Mouse (Mus musculus): ENCODE data around the gene Taar7a. TPM values are rescaled to one million over a fixed set of nuclear protein-coding genes. Genes with fewer than 3 reads are reported as not detected.

Gene Taar7a
- polyA plus RNA-seq (2014; fragmentation: Nextera tagmentation; extraction: Ambion mirVana) = not detected in 2 replicates

- no peak within 1 kb of the TSS for H3K4me2 ChIP-seq (ENCODE audit: low read depth)
- H3K36me3 ChIP-seq (ENCODE audit: control insufficient read depth, insufficient read depth, low read length) = no peaks in the 10 kb centered on the region
- no peak within 1 kb of the TSS for H3K27ac ChIP-seq (ENCODE audit: low read depth, low read length)
- H3K9me3 ChIP-seq (ENCODE audit: control insufficient read depth, low read length) = no peaks in the 10 kb centered on the region
- DNase-seq (ENCODE audit: low spot score) (no peak), ATAC-seq (ENCODE audit: insufficient read depth, low FRiP score, low TSS enrichment) (no peak)
- WGBS = 88% methylated on average over 3 of the region's 3 CpGs
- H3K4me3 ChIP-seq (ENCODE audit: low read depth, low read length) = no peak within 1 kb of the TSS
- no peaks in the 10 kb centered on the region for H3K4me1 ChIP-seq (ENCODE audit: control insufficient read depth, insufficient read depth, low read length)
- H3K9ac ChIP-seq (ENCODE audit: low read length) = no peak within 1 kb of the TSS
- no peaks in the 10 kb centered on the region for H3K27me3 ChIP-seq (ENCODE audit: control insufficient read depth, insufficient read depth, low read length)
Observed at GRCm38 (mm10) chr10:23993381-23993780, at the start of gene Taar7a. Taar7a (minus strand) TSS chr10:23993481.

- DNase-seq (ENCODE audit: low spot score) (no peak), ATAC-seq (ENCODE audit: insufficient read depth, low FRiP score, low TSS enrichment) (no peak)
- Histone ChIP-seq H3K27ac (ENCODE audit: low read depth, low read length) (no peak overlapping the region), H3K4me1 (ENCODE audit: control insufficient read depth, insufficient read depth, low read length) (no peaks in the 10 kb centered on the region), H3K27me3 (ENCODE audit: control insufficient read depth, insufficient read depth, low read length) (no peaks in the 10 kb centered on the region), H3K9ac (ENCODE audit: low read length) (no peak overlapping the region), H3K4me3 (ENCODE audit: low read depth, low read length) (no peak overlapping the region), H3K9me3 (ENCODE audit: control insufficient read depth, low read length) (no peaks in the 10 kb centered on the region), H3K36me3 (ENCODE audit: control insufficient read depth, insufficient read depth, low read length) (no peaks in the 10 kb centered on the region), H3K4me2 (ENCODE audit: low read depth) (no peak overlapping the region)
- 85% methylated on average over 2 of the region's 2 CpGs for WGBS
Observed at GRCm38 (mm10) chr10:24040120-24040869, 47.0 kb upstream of the Taar7a start.

- no peaks in the 10 kb centered on the region for H3K4me1 ChIP-seq (ENCODE audit: control insufficient read depth, insufficient read depth, low read length)
- no peaks in the 10 kb centered on the region for H3K36me3 ChIP-seq (ENCODE audit: control insufficient read depth, insufficient read depth, low read length)
- 94% methylated on average over 2 of the region's 2 CpGs for WGBS
- H3K9ac ChIP-seq (ENCODE audit: low read length) = no peak within 1 kb of the TSS
- H3K4me3 ChIP-seq (ENCODE audit: low read depth, low read length) = no peak within 1 kb of the TSS
- DNase-seq (ENCODE audit: low spot score) (no peak), ATAC-seq (ENCODE audit: insufficient read depth, low FRiP score, low TSS enrichment) (no peak)
- H3K4me2 ChIP-seq (ENCODE audit: low read depth) = no peak within 1 kb of the TSS
- H3K9me3 ChIP-seq (ENCODE audit: control insufficient read depth, low read length) = no peaks in the 10 kb centered on the region
- no peak within 1 kb of the TSS for H3K27ac ChIP-seq (ENCODE audit: low read depth, low read length)
- no peaks in the 10 kb centered on the region for H3K27me3 ChIP-seq (ENCODE audit: control insufficient read depth, insufficient read depth, low read length)
Observed at GRCm38 (mm10) chr10:24037314-24037713, 44.0 kb upstream of the Taar7a start, which contains the start of gene Taar7e. Taar7e (plus strand) TSS chr10:24037614.

GRCm38 (mm10) chr10:24031347-24031746 is 38.1 kb upstream of the Taar7a start:
- Histone ChIP-seq H3K36me3 (ENCODE audit: control insufficient read depth, insufficient read depth, low read length) (no peaks in the 10 kb centered on the region), H3K9me3 (ENCODE audit: control insufficient read depth, low read length) (no peaks in the 10 kb centered on the region)
- no peak for ATAC-seq (ENCODE audit: insufficient read depth, low FRiP score, low TSS enrichment)

DNA sequence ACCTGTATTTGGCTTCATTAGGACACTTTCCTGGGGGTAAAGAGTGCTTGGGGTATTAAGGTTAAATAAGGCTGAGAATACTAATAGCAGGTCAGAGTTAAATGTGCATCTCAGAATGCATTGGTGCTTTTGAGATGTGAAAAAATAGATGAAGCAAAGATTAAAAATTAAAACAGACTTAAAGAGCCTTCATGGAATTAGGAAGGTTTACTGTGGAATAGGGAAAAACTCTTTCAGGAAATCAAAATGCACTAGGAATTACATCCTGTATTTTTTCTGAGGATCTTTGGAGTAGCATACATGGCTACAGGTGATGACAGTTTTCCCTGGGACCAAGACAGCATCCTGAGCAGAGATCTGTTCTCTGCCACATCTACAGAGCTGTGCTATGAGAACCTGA is 33.6 kb upstream of the Taar7a start, which contains the start of gene Taar7d:
Gene Taar7d (plus strand): TSS at position 301 of the 400 bp plus-strand sequence.
- H3K9me3 ChIP-seq (ENCODE audit: control insufficient read depth, low read length) = no peaks in the 10 kb centered on the region
- H3K36me3 ChIP-seq (ENCODE audit: control insufficient read depth, insufficient read depth, low read length) = no peaks in the 10 kb centered on the region
- no peak within 1 kb of the TSS for H3K4me2 ChIP-seq (ENCODE audit: low read depth)
- ATAC-seq (ENCODE audit: insufficient read depth, low FRiP score, low TSS enrichment) = no peak
- no peaks in the 10 kb centered on the region for H3K27me3 ChIP-seq (ENCODE audit: control insufficient read depth, insufficient read depth, low read length)
- no peak within 1 kb of the TSS for H3K27ac ChIP-seq (ENCODE audit: low read depth, low read length)
- H3K9ac ChIP-seq (ENCODE audit: low read length) = no peak within 1 kb of the TSS
- H3K4me3 ChIP-seq (ENCODE audit: low read depth, low read length) = no peak within 1 kb of the TSS
- no peaks in the 10 kb centered on the region for H3K4me1 ChIP-seq (ENCODE audit: control insufficient read depth, insufficient read depth, low read length)
- DNase-seq (ENCODE audit: low spot score) = no peak

More at GRCm38 (mm10) chr10:24031347-24031746, 38.1 kb upstream of the Taar7a start:
- Histone ChIP-seq H3K4me1 (ENCODE audit: control insufficient read depth, insufficient read depth, low read length) (no peaks in the 10 kb centered on the region), H3K9ac (ENCODE audit: low read length) (no peak overlapping the region), H3K27ac (ENCODE audit: low read depth, low read length) (no peak overlapping the region), H3K4me2 (ENCODE audit: low read depth) (no peak overlapping the region), H3K27me3 (ENCODE audit: control insufficient read depth, insufficient read depth, low read length) (no peaks in the 10 kb centered on the region), H3K4me3 (ENCODE audit: low read depth, low read length) (no peak overlapping the region)
- DNase-seq (ENCODE audit: low spot score) = no peak

GRCm38 (mm10) chr10:24008143-24008542 is 14.9 kb upstream of the Taar7a start:
- Histone ChIP-seq H3K27ac (ENCODE audit: low read depth, low read length) (no peak overlapping the region), H3K36me3 (ENCODE audit: control insufficient read depth, insufficient read depth, low read length) (no peaks in the 10 kb centered on the region), H3K4me1 (ENCODE audit: control insufficient read depth, insufficient read depth, low read length) (no peaks in the 10 kb centered on the region), H3K9ac (ENCODE audit: low read length) (no peak overlapping the region), H3K27me3 (ENCODE audit: control insufficient read depth, insufficient read depth, low read length) (no peaks in the 10 kb centered on the region), H3K4me3 (ENCODE audit: low read depth, low read length) (no peak overlapping the region), H3K9me3 (ENCODE audit: control insufficient read depth, low read length) (no peaks in the 10 kb centered on the region), H3K4me2 (ENCODE audit: low read depth) (no peak overlapping the region)
- 87% methylated on average over 1 of the region's 1 CpGs for WGBS
- ATAC-seq (ENCODE audit: insufficient read depth, low FRiP score, low TSS enrichment) (no peak), DNase-seq (ENCODE audit: low spot score) (no peak)

GRCm38 (mm10) chr10:24007034-24007433 is 13.8 kb upstream of the Taar7a start:
- ATAC-seq (ENCODE audit: insufficient read depth, low FRiP score, low TSS enrichment) (no peak), DNase-seq (ENCODE audit: low spot score) (no peak)
- H3K4me2 ChIP-seq (ENCODE audit: low read depth) = no peak overlapping the region
- H3K9ac ChIP-seq (ENCODE audit: low read length) = no peak overlapping the region
- no peaks in the 10 kb centered on the region for H3K4me1 ChIP-seq (ENCODE audit: control insufficient read depth, insufficient read depth, low read length)
- H3K36me3 ChIP-seq (ENCODE audit: control insufficient read depth, insufficient read depth, low read length) = no peaks in the 10 kb centered on the region
- WGBS = 80% methylated on average over 2 of the region's 2 CpGs
- no peak overlapping the region for H3K27ac ChIP-seq (ENCODE audit: low read depth, low read length)
- no peak overlapping the region for H3K4me3 ChIP-seq (ENCODE audit: low read depth, low read length)
- no peaks in the 10 kb centered on the region for H3K27me3 ChIP-seq (ENCODE audit: control insufficient read depth, insufficient read depth, low read length)
- H3K9me3 ChIP-seq (ENCODE audit: control insufficient read depth, low read length) = no peaks in the 10 kb centered on the region

DNA sequence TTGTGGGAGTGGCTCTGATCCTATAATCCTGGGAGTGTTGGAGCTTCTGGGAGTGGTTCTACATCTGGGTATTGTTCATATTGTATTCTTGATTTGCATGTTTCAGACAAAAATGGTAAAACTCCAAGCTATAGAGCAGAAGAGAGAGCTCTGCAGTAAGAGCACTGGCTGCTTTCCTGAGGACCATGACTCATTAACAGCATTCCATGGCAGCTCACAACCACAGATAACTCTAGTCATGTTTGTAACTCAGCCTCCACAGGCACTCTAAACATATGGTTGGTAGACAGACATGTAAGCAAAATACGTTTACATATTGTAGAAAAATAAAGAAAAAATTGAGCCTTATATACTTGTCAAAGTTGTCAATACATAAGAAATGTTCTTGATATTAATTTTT is 13.2 kb upstream of the Taar7a start:
- Histone ChIP-seq H3K36me3 (ENCODE audit: control insufficient read depth, insufficient read depth, low read length) (no peaks in the 10 kb centered on the region), H3K4me1 (ENCODE audit: control insufficient read depth, insufficient read depth, low read length) (no peaks in the 10 kb centered on the region), H3K9me3 (ENCODE audit: control insufficient read depth, low read length) (no peaks in the 10 kb centered on the region), H3K9ac (ENCODE audit: low read length) (no peak overlapping the region), H3K4me2 (ENCODE audit: low read depth) (no peak overlapping the region), H3K27me3 (ENCODE audit: control insufficient read depth, insufficient read depth, low read length) (no peaks in the 10 kb centered on the region), H3K27ac (ENCODE audit: low read depth, low read length) (no peak overlapping the region), H3K4me3 (ENCODE audit: low read depth, low read length) (no peak overlapping the region)
- ATAC-seq (ENCODE audit: insufficient read depth, low FRiP score, low TSS enrichment) (no peak), DNase-seq (ENCODE audit: low spot score) (no peak)
- 80% methylated on average over 1 of the region's 1 CpGs for whole genome bisulfite sequencing

GRCm38 (mm10) chr10:23999639-24000038 is 6.4 kb upstream of the Taar7a start, which contains the start of gene Taar7b:
Taar7b (plus strand) TSS chr10:23999939.
- no peaks in the 10 kb centered on the region for H3K27me3 ChIP-seq (ENCODE audit: control insufficient read depth, insufficient read depth, low read length)
- no peak within 1 kb of the TSS for H3K4me3 ChIP-seq (ENCODE audit: low read depth, low read length)
- WGBS = 83% methylated on average over 1 of the region's 1 CpGs
- no peak within 1 kb of the TSS for H3K27ac ChIP-seq (ENCODE audit: low read depth, low read length)
- H3K36me3 ChIP-seq (ENCODE audit: control insufficient read depth, insufficient read depth, low read length) = no peaks in the 10 kb centered on the region
- DNase-seq (ENCODE audit: low spot score) (no peak), ATAC-seq (ENCODE audit: insufficient read depth, low FRiP score, low TSS enrichment) (no peak)
- H3K9me3 ChIP-seq (ENCODE audit: control insufficient read depth, low read length) = no peaks in the 10 kb centered on the region
- no peaks in the 10 kb centered on the region for H3K4me1 ChIP-seq (ENCODE audit: control insufficient read depth, insufficient read depth, low read length)
- H3K9ac ChIP-seq (ENCODE audit: low read length) = no peak within 1 kb of the TSS
- H3K4me2 ChIP-seq (ENCODE audit: low read depth) = no peak within 1 kb of the TSS
